Mouse (Mus musculus): Measurements from ENCODE around the gene Ehd4.

Gene Ehd4

DNA sequence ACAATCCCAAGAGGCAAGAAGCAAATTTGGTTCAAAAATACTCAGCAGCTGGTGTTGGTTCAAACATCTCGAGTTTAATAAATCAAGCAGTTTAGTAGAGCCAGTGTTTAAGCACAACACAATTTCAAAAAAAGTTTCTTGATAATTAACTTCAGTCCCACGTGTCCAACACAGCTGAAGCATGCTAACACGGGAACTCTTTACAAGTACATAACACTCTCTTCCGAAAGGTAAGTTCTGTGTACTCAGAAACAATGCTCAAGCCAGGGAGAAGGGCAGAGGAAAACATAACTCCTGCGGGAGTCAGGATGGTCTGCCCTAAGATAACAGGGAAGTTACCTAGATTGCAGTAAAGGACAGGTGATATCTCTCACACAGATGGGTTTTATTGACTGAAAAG is 12.1 kb downstream of the Ehd4 start:
- DNase-seq: no peak

DNA sequence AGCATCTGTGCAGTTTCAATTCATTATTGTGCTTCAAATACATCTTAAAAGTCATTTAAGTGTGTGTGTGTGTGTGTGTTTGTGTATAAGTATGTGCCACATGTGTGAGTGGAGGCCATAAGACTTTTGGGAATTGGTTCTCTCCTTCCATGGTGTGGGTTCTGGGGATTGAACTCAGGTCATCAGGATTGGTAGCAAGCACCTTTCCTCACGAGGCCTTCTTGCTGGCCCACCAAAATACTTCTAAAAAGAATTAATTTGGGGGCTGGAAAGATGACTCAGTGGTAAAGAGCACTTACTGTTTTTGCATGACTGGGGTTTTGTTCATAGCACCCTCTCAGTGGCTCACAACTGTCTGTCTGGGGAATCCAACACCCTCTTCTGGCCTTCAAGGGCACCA is 12.7 kb downstream of the Ehd4 start:
- no peak for DNase-seq

DNA sequence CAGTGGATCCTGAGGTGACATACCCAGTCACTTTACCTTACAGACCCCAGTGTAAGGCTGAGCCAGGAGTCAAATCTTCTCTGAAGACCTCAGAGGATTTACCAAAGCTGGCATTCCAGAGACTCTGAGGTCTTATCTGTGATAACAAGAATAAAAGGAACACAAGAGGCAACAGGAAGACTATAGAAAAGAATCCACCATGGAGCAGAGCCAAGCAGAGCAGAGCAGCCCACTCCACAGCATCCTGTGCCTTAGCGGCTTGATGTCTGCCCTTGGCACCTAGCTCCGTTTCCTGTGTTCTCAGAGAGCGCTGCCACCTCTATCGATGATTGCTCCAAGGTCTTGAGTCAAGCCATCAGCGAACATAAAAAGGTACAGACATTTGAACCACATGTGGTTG is 14.1 kb downstream of the Ehd4 start:
- peak; percentile 63 for DNase-seq

DNA sequence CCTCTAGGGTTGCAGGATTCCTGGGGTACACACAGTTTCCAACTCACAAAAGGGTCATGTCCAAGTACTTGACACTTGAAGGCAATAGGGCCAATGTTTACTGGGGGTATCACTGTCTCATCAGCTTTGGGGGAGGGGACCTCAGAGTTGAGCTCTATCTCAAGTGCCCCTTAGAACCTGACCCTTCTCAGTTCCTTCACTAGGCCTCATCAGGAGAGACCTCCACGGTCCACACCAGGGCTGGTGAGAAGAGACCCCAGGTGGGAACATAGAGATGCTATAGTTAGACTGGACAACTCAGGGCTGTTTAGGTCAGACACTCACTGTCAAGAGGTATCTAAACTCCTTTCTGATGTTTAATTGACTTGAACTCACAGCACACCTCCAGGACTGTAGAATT is 15.3 kb downstream of the Ehd4 start:
- no peak for DNase-seq

DNA sequence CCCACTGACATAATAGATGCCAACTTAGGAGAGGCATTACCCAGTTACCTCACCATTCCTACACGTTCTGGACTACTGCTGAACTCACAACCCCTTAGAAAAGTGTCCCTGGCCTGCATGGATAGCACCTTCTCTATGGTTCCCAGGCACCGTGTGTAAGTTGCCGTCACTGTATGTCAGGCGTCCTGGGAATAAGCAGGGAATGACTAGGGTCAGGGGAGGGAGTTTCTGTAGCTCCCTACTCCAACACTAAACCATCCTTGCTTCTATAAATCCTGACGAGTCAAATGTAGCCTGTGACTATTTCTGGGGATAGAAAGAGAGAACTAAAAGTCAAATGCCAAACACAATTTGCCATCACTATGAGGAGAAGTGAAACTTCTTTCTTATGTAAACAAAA is 17.1 kb downstream of the Ehd4 start:
- DNase-seq: no peak

DNA sequence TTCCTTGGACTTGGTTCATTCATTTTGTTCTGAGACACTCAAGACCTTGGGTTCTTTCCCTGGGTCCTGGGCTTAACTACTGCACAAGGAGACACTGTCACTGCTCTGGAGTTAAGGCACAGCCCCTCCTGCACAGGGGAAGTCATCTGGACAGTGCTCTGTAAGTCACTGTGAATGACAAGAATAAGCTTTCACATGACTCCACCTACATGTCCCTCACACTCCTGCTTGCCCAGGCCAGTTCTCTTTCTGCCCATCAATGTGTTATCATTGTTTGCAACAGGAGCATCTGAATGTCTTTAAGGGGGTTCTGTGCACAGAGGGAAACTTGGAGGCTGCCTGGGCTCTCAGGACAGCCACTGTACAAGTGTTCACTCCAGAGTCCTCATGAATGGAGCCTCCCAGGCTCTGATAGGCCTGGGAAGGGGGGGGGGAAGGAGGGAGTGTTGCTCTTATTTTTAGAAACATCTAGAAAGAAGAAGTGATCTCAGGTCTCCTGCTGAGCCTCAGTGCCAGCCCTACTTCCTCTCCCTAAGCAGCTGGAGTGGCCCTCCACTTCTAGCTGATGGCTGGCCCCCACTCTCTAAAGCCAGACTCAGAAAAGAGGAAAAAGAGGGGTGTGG is 19.8 kb downstream of the Ehd4 start:
- peak; percentile 75 for DNase-seq

DNA sequence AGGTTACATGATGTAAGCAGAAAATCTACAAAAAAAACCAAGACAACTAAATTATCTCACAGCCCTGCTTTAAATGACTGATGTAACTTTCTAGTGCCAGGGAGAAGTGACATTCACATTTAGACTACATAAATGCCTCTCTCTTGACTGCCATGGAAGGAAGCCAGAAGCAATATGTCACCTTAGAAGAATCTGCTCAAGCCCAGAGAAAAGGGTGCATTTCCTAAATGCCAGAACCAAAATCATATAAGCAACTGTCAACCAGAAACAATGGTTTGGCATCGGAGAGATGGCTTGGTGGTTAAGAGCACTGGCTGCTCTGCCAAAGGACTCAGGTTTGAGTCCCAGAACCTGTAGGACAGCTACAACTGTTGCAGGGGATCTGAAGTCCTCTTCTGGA is 22.5 kb downstream of the Ehd4 start:
- DNase-seq: peak; percentile 56

DNA sequence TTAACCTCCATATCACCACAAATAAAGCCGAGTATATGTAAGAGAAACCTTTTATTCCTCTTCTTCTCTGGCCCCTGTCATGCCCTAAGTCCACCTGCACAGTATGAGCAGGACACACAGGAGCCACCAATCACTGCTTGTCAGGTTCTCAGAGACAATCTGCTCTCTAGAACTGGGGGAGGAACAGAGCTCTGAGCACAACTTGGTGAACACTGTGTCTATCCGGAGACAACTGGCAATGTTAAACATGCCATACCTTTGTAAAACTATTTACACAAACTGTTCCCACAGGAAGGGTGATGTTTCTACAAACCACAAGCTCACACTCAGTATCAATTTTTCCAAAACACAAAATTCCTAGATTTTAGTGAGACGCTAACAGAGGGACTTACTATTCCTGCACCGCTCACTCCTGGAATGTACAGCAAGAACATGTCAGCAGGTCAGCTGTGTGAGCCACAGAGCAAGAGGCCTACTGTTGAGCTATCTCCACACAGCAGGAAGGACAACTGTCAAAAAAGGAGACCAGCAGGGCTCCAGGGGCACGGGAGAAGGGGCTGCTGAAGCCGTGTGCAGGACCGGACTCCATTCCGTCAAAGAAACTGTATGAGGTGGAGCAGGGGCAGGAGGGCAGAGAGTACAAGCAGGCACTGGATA is 25.0 kb downstream of the Ehd4 start:
- no peak for DNase-seq

DNA sequence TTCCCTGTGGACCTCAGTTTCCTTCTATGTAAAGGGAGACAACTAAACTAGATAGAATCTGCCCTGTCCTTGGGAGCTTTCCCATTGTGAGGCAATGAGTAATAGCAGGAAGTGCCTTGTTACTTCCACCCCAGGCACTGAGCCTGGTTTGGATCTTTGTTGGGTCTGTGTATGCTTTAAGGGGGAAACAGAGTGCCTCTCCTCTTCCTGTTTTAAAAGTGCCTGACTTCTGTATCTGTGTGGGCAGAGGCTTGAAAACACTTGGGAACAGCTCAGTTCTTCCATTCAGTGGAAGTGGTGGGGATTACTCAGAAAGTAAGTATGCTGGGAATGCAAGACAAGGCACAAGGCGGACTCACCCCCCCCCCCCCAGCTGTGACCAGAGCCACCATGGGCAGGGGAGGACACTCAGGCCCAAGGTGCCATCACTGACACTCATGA is 25.8 kb downstream of the Ehd4 start:
- DNase-seq: peak; percentile 86

DNA sequence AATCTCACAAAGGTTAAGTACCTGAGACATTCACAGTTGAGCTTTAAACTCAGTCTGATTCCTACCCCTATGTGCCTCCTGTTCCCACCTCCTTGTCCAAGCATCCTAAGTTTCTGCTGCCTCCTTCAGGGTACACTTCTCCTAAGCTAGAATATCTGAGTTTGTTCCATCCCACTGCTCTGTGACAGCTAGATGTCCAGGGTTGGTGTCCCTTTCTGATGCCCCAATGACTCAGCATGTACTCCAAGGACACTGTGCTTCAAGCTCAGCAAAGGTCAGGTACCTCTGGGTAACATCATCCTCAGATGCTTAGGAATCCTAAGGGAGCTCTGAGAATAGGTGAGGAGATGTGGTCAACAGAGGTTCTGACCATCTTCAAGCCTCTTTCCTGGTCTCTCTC is 26.4 kb downstream of the Ehd4 start:
- DNase-seq: no peak

DNA sequence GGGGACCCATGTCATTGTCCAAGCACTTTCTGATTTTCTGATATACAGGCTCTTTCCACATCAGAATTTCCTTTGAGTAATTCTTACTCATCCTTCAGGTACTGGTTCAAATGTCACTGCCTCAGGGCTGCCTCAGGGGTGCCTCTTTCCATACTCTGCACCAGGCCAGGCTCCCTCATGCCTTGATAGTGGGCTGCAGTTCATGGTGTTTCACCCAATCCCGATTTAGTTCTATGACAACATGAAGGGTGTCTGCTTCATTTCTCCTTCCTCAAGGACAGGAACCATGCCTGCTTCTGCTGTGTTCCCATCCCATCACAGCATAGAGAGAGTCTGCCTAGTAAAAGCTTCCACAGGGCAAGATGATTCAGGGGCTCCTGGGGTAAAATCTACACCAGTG is 27.5 kb downstream of the Ehd4 start:
- no peak for DNase-seq

DNA sequence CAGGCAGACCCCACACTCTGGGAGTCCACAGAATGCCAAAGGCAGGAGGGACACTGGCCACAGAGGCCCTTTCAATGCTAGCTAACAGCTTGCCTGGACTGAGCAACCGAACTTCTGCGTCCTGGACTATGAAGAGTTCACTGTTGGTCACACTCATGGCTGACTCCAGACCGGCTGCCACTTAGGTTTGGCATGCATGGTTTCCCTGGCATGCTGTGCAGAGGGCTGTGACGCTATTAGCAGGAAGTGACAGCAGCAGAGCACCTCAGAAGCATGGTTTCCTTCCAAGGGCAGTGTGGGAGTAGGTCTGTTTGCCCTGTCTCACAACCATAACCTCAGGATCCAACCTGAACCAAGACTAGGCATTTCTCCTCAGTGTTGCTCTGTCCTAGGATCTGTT is 28.0 kb downstream of the Ehd4 start:
- no peak for DNase-seq

DNA sequence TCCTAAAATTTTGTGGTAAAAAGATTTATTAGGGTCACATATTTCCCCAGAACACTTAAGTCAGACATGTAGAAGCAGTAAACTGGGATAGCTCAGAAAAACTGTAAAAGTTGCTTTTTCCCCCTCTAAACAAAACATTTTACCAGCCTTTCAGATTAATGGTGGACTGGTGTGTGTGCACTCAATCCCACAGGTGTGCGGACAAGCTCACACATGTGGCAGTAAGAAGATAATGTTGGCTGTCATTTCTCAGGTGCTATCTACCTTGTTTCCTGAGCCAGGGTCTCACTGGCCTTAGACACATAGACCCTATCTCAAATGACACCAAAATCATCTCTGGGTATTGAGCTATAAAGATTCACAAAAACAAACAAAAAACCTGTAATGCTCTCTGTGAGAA is 28.9 kb downstream of the Ehd4 start:
- no peak for DNase-seq

DNA sequence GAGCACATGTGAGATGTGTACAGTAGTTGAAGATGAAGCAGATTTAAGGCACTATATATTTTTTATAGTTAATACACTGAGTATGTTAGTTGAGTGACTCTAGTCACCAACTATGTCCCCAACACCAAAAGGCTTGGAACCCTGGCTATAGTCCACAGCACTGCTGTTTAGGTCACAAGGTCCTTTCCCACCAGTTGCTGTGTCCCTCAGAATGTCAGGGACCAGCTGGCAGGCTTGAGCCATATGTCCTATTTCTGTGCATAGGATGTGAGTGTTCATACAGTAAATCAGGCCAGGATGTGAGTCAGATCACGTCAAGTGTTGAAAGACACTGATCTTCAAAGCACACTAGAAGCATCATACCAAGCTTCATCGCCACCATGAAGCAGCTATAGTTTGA is 29.5 kb downstream of the Ehd4 start:
- DNase-seq: no peak

DNA sequence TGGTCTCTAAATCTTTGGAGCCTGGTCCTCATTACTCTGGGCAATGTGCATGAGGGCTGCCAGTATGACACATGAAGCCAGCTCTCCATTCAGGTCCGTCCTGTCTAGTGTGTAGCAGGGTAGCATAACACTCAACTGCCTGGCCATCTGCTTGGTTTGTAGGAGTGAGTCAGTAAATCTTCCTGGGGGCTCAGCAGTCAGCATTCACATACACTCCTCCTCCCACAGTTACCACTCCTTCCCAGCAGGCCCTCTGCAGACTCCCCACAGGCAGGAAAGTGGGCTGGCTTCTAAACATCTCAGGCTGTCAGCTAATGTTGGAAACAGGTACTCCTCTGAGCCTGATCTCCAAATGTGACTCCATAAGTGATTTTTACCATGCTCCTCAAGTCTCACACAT is 30.3 kb downstream of the Ehd4 start:
- DNase-seq: no peak

DNA sequence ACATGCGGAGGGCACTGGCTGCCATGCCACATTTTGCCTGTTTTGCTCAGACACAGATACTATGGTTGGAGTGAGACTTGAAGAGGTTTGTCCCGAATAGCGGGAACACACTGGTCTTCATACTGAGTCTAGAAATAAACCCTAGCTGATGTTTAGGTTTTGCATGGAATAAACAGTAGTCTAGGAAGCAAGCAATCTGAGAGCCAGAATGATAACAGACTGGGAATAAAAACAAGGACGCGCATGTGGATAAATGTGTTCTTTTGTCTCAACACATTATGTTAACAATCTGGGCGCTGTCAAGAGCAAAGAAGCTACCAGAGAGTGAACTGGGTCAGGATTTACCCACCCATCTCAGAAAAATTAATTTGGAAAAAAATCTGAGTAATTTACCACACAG is 31.4 kb downstream of the Ehd4 start:
- DNase-seq: peak; percentile 58

DNA sequence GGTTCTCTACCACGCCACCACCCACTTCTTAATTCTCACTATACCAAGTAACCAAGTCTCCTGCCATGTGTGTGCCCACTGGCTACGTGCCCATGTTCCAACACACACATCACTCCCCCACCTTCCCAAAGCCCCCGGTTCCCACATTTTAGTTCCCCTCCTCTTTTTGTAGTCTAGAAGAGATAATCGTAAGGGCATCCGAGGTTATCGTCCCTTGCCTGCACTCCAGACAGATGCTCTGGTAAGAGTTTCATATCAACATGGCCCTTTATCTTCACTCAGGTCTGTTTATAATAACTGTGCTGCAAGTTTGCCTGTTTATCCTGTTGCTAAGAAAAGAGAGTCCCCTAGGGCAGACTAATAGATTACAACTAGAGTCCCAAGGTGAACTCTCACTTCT is 37.1 kb downstream of the Ehd4 start:
- peak; percentile 57 for DNase-seq

DNA sequence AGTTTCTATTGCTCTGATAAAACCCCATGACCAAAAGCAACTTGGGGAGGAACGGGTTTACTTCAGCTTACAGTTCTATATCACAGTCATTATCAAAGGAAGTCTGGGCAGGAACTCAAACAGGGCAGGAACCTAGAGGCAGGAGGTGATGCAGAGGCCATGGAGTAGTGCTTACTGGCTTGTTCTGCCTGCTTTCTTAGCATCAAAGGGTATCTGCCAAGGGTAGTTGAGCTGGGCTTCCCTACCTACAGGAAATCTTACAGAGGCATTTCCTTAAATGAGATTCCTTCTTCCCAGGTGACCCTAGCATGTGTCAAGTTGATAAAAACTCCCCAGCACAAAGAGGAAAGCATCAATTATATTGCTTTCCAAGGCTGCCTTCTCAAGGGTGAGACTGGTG is 38.0 kb downstream of the Ehd4 start:
- no peak for DNase-seq

DNA sequence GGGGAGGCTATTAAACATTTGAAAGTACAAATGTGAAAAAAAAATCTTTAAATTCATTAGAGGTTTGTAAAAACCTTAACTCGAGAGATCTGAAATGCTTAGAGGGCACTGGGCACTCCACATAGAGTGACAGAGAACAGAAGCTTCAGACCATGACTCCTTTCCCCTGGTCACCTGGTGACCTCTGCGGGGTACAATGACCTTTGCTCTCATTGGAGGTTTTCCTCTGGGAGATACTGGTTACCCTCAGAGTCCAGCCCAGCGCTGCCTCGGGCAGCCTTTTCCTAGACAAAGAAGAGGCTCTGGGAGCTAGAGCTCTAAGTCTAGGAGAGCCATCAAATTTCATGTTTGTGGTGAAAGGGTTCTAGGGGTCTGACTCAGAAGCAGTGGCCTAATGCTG is 39.4 kb downstream of the Ehd4 start:
- DNase-seq: no peak

DNA sequence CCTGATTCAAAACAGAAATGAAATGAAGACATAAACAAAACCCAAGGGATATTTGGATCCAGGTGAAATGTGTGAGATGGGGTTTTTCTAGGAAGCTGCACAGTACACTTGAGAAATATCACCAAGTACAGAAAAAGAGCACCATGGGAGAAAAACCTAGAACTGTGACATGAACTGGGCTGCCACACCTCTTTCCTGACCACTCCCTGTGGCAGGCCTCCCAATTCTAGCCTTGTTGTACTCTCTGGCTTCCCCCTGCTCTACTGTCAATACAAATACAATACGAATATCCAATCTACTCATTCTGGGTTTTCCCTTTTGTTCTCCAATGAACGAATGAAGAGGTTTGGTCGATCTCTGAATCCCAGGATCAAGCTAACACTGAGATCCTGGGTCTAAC is 40.4 kb downstream of the Ehd4 start:
- DNase-seq: peak; percentile 72

DNA sequence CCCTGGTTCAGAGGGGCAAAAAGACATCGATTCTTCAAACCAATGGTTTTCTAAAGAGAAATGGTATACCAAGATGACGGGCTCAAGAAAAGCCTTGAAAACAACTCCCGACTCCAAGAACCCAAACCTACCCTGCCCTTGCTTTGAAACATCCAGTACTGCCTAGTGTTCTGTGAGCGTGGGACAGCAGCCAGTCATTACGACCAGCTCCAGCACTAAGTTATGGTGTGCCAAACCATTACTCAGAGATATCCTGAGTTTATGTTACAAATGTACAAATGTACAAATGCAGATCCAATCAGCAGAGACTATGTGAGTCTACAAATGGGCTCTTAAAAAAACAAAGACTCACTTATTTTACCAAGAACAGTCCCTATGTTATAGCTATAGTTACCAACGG is 40.9 kb downstream of the Ehd4 start:
- peak; percentile 79 for DNase-seq

DNA sequence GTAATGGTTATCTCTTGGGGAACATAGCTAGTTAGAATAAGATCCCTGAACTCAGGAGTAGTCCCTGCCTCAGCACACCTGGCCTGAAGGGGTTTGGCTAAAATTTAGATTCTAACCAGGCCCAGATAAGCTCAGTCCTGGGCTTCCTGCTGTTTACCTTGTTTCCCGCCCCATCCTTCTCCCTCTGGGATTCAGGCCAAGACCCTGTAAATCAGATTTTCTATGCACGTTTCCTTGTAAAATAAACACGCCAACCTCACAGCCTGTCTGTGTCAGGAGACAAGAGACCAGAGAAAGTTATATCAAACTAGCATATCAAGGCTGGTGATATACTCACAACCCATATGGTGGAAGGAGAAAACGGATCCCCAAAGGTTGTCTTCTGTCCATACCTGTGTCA is 42.8 kb downstream of the Ehd4 start:
- DNase-seq: peak; percentile 74

DNA sequence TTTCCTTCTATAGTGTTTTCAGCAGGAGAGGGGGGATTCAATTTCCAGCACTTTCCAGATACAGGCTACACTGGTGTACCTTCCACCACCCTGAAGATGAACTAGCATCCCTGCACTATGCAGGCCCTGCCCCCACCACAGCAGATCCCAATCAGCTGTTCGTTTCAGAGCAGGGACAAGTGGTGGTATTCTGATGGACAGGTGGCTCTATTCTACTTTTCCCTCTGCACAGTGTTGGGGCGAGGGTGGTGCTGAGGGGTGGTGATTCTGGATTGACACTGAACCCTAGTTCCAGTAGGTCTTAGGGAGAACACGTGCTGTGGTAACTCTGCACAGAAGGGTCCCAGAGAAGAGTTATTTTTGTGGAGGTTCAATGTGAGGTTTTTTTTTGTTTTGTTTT is 43.2 kb downstream of the Ehd4 start:
- DNase-seq: no peak

DNA sequence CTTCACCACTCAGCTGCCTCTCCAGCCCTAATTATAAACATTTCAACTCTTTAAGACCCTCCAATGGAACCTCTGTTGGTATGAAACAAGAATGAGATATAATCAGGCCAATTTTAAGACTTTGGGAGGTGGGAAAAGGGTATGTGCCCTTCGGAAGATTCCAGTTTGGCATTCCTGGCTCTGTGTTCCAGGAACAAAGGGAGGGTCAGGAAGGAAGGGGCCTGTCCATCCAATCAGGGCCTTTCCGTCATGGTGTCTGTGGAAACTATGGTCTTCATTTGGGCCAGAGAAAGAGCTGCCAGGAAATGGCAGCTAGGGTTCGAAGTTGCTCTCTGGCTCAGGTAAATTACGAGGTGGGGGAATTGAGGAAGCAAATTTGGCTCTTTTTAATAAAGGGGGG is 46.3 kb downstream of the Ehd4 start:
- DNase-seq: peak; percentile 66

DNA sequence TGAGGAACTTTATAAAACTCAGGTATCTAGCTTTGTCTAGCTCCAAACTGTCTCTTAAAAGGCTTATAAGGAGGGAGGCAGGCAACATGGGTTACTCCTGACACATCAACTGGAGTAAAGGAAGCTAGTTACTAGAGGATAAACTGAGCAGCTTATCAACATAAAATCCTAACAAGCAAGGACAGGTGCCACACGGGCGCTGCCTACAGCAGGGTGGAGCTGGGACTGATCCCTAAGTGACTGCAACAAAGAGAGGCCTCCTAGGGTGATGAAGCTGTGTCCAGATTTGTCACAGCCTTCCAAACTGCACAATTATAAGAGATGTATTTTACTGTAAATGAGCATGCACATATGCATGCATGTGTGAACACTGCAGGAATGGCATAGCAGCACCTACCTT is 47.0 kb downstream of the Ehd4 start:
- DNase-seq: no peak
